Mouse (Mus musculus): Measurements from ENCODE around the gene Tmem50a.

DNA sequence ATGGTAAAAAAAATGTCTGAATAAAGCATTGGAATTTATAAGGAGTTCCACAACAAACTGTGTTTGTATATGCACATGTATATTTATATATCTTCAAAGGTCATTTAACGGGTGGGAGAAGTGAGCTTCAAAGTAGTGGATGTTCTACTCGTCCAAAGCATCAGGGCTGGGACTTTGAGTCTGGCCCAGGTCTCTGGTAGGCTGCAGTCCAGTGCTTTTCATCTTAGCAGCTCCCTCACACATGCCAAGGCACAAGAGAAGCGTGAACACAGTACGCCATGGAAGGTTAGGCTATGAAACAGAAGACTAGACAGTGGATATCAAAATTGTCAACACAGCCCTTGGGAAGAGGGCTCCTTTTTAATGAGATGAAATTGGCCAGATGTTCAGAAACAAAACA, 64.3 kb downstream of the Tmem50a start:
- TF ChIP-seq GATA1 (IDR thresholded peaks at IDR 0.05; ENCODE audit: borderline replicate concordance, low read length) (no peak), FLI1 (IDR thresholded peaks at IDR 0.05; ENCODE audit: low read length) (no peak)
